15 mouse cellular contexts compared by ENCODE assay signal in genomic region chr4:139827501-139828282, GRCm38 (mm10). TPM values are rescaled to one million over a fixed set of nuclear protein-coding genes. Genes with fewer than 3 reads are reported as not detected.
DNase-seq lines count a peak whose midpoint lies in the region; ATAC-seq and TF ChIP-seq lines count a peak whose summit lies in the region.
"Had no signal": no experiment of that assay in that cellular context is flagged by ENCODE, and none has a peak within 500 bp of the region (broad histone marks: within the 10 kb centered on the region; RNA-seq: fewer than 3 reads in every experiment).

No protein-coding gene starts in this region.

- no peaks in the 10 kb centered on the region for H3K9me3 ChIP-seq in forebrain, embryonic 10.5 days
- no peaks in the 10 kb centered on the region for H3K9me3 ChIP-seq in forebrain, embryonic 14.5 days (replicated peaks; ENCODE audit: control insufficient read depth, low read length)
- H3K9me3 ChIP-seq in forebrain, postnatal 0 days (ENCODE audit: low read length): no peaks in the 10 kb centered on the region
- no peaks in the 10 kb centered on the region for H3K9me3 ChIP-seq in midbrain, embryonic 11.5 days (ENCODE audit: control insufficient read depth, low read length)
- H3K9me3 ChIP-seq in kidney, embryonic 14.5 days (ENCODE audit: control insufficient read depth, low read length): no peaks in the 10 kb centered on the region

- peak overlapping the region; percentile 55 for H3K4me3 ChIP-seq in forebrain, embryonic 10.5 days
- no peak overlapping the region for H3K4me3 ChIP-seq in forebrain, embryonic 14.5 days (ENCODE audit: low read depth, low read length)
- peak overlapping the region; percentile 14; the same call in 1 of the 2 replicates for H3K4me3 ChIP-seq in forebrain, postnatal 0 days (ENCODE audit: low read depth, low read length)
- 0 out of 2 replicates have a peak overlapping the region, but pooled peaks have one; percentile 13 for H3K4me3 ChIP-seq in midbrain, embryonic 11.5 days (ENCODE audit: low read depth, low read length)
- no peak overlapping the region for H3K4me3 ChIP-seq in kidney, embryonic 14.5 days (ENCODE audit: low read length)

- no peak for ATAC-seq in forebrain, embryonic 14.5 days
- no peak for ATAC-seq in forebrain, postnatal 0 days
- ATAC-seq in midbrain, embryonic 11.5 days (ENCODE audit: low FRiP score): no peak
- ATAC-seq in kidney, embryonic 14.5 days (ENCODE audit: low FRiP score, low TSS enrichment): no peak

- no peak overlapping the region for H3K9ac ChIP-seq in forebrain, embryonic 14.5 days (ENCODE audit: low read length)
- no peak overlapping the region for H3K9ac ChIP-seq in forebrain, postnatal 0 days
- peak overlapping the region; percentile 32 for H3K9ac ChIP-seq in midbrain, embryonic 11.5 days (ENCODE audit: low read length)
- no peak overlapping the region for H3K9ac ChIP-seq in kidney, embryonic 14.5 days (ENCODE audit: low read depth, low read length)
- H3K9ac ChIP-seq: liver, embryonic 14.5 days had no signal

- DNase-seq in forebrain, embryonic 10.5 days (ENCODE audit: extremely low spot score, low spot score): no peak
- DNase-seq in forebrain, embryonic 14.5 days (ENCODE audit: low spot score): no peak
- DNase-seq in ES-CJ7 (ENCODE audit: low read depth, low spot score): peak; percentile 37
- no peak for DNase-seq in forebrain, postnatal 0 days
- DNase-seq in midbrain, embryonic 11.5 days (ENCODE audit: low spot score, missing footprints): peak; percentile 97
- no peak for DNase-seq in right cerebral cortex, postnatal 36 days (ENCODE audit: low spot score in 2 of 2)
- no peak for DNase-seq in kidney, adult 18-20 months
- DNase-seq: adrenal gland, postnatal 36 days; cerebellum, adult 8-10 months; heart, adult 18-20 months; kidney, adult 11 months had no signal

- WGBS in forebrain, embryonic 10.5 days: 6% methylated on average over 30 of the region's 30 CpGs
- WGBS in forebrain, embryonic 14.5 days: 3% methylated on average over 30 of the region's 30 CpGs
- 5% methylated on average over 30 of the region's 30 CpGs for WGBS in forebrain, postnatal 0 days
- WGBS in midbrain, embryonic 11.5 days: 6% methylated on average over 30 of the region's 30 CpGs
- under 1% methylated on average over 30 of the region's 30 CpGs for WGBS in kidney, embryonic 14.5 days

- H3K36me3 ChIP-seq in forebrain, embryonic 10.5 days (replicated peaks): no peaks in the 10 kb centered on the region
- H3K36me3 ChIP-seq in forebrain, embryonic 14.5 days (ENCODE audit: control insufficient read depth, insufficient read depth, low read length): no peaks in the 10 kb centered on the region
- H3K36me3 ChIP-seq in forebrain, postnatal 0 days (ENCODE audit: insufficient read depth): no peaks in the 10 kb centered on the region
- H3K36me3 ChIP-seq in midbrain, embryonic 11.5 days (ENCODE audit: control insufficient read depth, insufficient read depth, low read length): no peaks in the 10 kb centered on the region
- no peaks in the 10 kb centered on the region for H3K36me3 ChIP-seq in kidney, embryonic 14.5 days (ENCODE audit: control insufficient read depth, insufficient read depth, low read length)

- H3K27ac ChIP-seq in forebrain, embryonic 10.5 days: no peak overlapping the region; the same call in 1 of the 2 replicates
- no peak overlapping the region for H3K27ac ChIP-seq in forebrain, embryonic 14.5 days (ENCODE audit: low read depth, low read length)
- H3K27ac ChIP-seq in forebrain, postnatal 0 days (ENCODE audit: low read depth, low read length): no peak overlapping the region
- no peak overlapping the region for H3K27ac ChIP-seq in midbrain, embryonic 11.5 days (ENCODE audit: low read depth, low read length)
- no peak overlapping the region for H3K27ac ChIP-seq in kidney, embryonic 14.5 days (ENCODE audit: low read depth, low read length)
- H3K27ac ChIP-seq: liver, embryonic 14.5 days had no signal

- TF ChIP-seq CTCF in forebrain, postnatal 0 days (IDR thresholded peaks at IDR 0.05; ENCODE audit: low read depth): no peak

- H3K27me3 ChIP-seq in forebrain, embryonic 10.5 days (ENCODE audit: poor library complexity, severe bottlenecking): peaks cover 100% of the 10 kb centered on the region
- peaks cover 97% of the 10 kb centered on the region for H3K27me3 ChIP-seq in forebrain, embryonic 14.5 days (replicated peaks; ENCODE audit: control insufficient read depth, insufficient read depth, low read length)
- peaks cover 79% of the 10 kb centered on the region for H3K27me3 ChIP-seq in forebrain, postnatal 0 days (ENCODE audit: insufficient read depth, low read length)
- peaks cover 79% of the 10 kb centered on the region for H3K27me3 ChIP-seq in midbrain, embryonic 11.5 days (ENCODE audit: control insufficient read depth, insufficient read depth, low read length)
- H3K27me3 ChIP-seq in kidney, embryonic 14.5 days (ENCODE audit: control insufficient read depth, insufficient read depth, low read length): peaks cover 95% of the 10 kb centered on the region

- H3K4me1 ChIP-seq in forebrain, embryonic 10.5 days: peaks cover 90% of the 10 kb centered on the region
- peaks cover 6% of the 10 kb centered on the region for H3K4me1 ChIP-seq in forebrain, embryonic 14.5 days (ENCODE audit: control insufficient read depth, insufficient read depth, low read length)
- H3K4me1 ChIP-seq in forebrain, postnatal 0 days (ENCODE audit: insufficient read depth): no peaks in the 10 kb centered on the region
- peaks cover 73% of the 10 kb centered on the region for H3K4me1 ChIP-seq in midbrain, embryonic 11.5 days (ENCODE audit: control insufficient read depth, insufficient read depth, low read length)
- no peaks in the 10 kb centered on the region for H3K4me1 ChIP-seq in kidney, embryonic 14.5 days (ENCODE audit: control insufficient read depth, insufficient read depth, low read length)

- H3K4me2 ChIP-seq in forebrain, embryonic 14.5 days (ENCODE audit: low read length): no peak overlapping the region
- peak overlapping the region; percentile 26 for H3K4me2 ChIP-seq in forebrain, postnatal 0 days (ENCODE audit: low read depth)
- H3K4me2 ChIP-seq in midbrain, embryonic 11.5 days: peak overlapping the region; percentile 57
- H3K4me2 ChIP-seq in kidney, embryonic 14.5 days (replicated peaks; ENCODE audit: low read depth, low read length): no peak overlapping the region

RNA-seq across cellular contexts. Expression of gene Pax7, which starts 5.6 kb away (rescaled TPM):
- 2.2 and 2.4 TPM in 2 replicates for polyA plus RNA-seq in forebrain, embryonic 10.5 days (2016; fragmentation: Nextera tagmentation; extraction: Ambion mirVana)
- 0.05 and 0.06 TPM in 2 replicates for polyA plus RNA-seq in forebrain, embryonic 14.5 days (2014; fragmentation: Nextera tagmentation; extraction: Ambion mirVana)
- total RNA-seq in forebrain, postnatal 0 days (2014; rRNA removed): 0.05 and 0.31 TPM in 2 replicates
- polyA plus RNA-seq in forebrain, postnatal 0 days (2015; fragmentation: Nextera tagmentation; extraction: Ambion mirVana): not detected in 2 replicates
- 3.1 and 3.4 TPM in 2 replicates for polyA plus RNA-seq in midbrain, embryonic 11.5 days (2014; fragmentation: Nextera tagmentation; extraction: Ambion mirVana)
- polyA plus RNA-seq in kidney, embryonic 14.5 days (2014; fragmentation: Nextera tagmentation; extraction: Ambion mirVana): not detected in 2 replicates
- total RNA-seq: adrenal gland, postnatal 36 days; heart, adult 18-20 months; megakaryocyte, adult 5-6 weeks had no signal
- polyA plus RNA-seq: liver, embryonic 14.5 days; urinary bladder, adult 2 months had no signal

Comparison
In these comparisons a context has a peak if more than half of its experiments do, and no peak if none do; other contexts are left out.
1. H3K4me3 ChIP-seq: peak in forebrain, embryonic 10.5 days (single experiment), forebrain, postnatal 0 days (single experiment) and midbrain, embryonic 11.5 days (single experiment); none in forebrain, embryonic 14.5 days (single experiment) and kidney, embryonic 14.5 days (single experiment).
2. H3K4me2 ChIP-seq: peak in forebrain, postnatal 0 days (single experiment) and midbrain, embryonic 11.5 days (single experiment); none in forebrain, embryonic 14.5 days (single experiment) and kidney, embryonic 14.5 days (single experiment).
3. DNase-seq: peak in ES-CJ7 (single experiment) and midbrain, embryonic 11.5 days (single experiment); none in forebrain, embryonic 10.5 days (single experiment), forebrain, embryonic 14.5 days (single experiment), forebrain, postnatal 0 days (single experiment), right cerebral cortex, postnatal 36 days (0 of 2) and kidney, adult 18-20 months (single experiment).